Mouse (Mus musculus): ENCODE measurements at regions not wholly inside any gene's neighbourhood (a gene's known extent, or its start where the extent isn't known, plus 50 kb on each side); places are given as distances from the start of the nearest gene placed in this dataset.

DNA sequence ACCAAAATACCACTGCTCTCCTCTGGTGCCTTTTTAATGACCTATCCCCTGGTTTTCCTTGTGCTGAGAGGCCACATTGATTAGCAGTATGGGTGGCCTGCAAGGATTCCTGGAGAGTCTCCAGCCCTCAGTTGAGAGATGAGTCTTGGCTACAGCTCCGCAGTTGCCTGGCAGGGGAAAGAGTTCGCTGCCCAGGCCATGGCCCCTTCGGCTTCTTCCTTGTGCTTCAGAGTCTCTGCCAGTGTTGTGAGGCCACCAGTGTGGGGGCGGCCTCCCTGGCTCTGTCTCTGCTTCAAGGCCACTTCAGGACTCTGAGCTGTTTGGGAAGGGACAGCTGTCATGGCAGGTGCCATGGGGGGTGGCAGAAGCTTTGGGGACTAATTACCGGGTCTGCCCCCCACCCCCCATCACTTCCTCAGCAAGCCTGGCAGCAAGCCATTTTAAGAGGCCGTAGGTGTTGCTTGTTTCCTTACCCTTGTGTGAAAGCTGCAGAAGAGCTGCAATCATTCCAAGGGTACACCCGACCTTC lies 85.8 kb upstream of the Gria1 start:
- TF ChIP-seq POLR2A (IDR thresholded peaks at IDR 0.05; ENCODE audit: borderline replicate concordance, extremely low read depth, insufficient read depth, insufficient read length, poor library complexity, severe bottlenecking) (no peak), CTCF (IDR thresholded peaks at IDR 0.05; ENCODE audit: borderline replicate concordance, extremely low read depth, insufficient read depth, insufficient read length) (no peak)
- DNase-seq (ENCODE audit: low read depth) = peak; percentile 35

GRCm38 (mm10) chr11:56932766-56933165 lies 78.4 kb upstream of the Gria1 start:
- DNase-seq (ENCODE audit: low read depth) = no peak
- TF ChIP-seq CTCF (IDR thresholded peaks at IDR 0.05; ENCODE audit: borderline replicate concordance, extremely low read depth, insufficient read depth, insufficient read length) (no peak), POLR2A (IDR thresholded peaks at IDR 0.05; ENCODE audit: borderline replicate concordance, extremely low read depth, insufficient read depth, insufficient read length, poor library complexity, severe bottlenecking) (no peak)

- TF ChIP-seq POLR2A (IDR thresholded peaks at IDR 0.05; ENCODE audit: borderline replicate concordance, extremely low read depth, insufficient read depth, insufficient read length, poor library complexity, severe bottlenecking) (no peak), CTCF (IDR thresholded peaks at IDR 0.05; ENCODE audit: borderline replicate concordance, extremely low read depth, insufficient read depth, insufficient read length) (no peak)
- no peak for DNase-seq (ENCODE audit: low read depth)
Observed at GRCm38 (mm10) chr11:56952357-56952756, 58.8 kb upstream of the Gria1 start.

GRCm38 (mm10) chr11:56957824-56958223 lies 53.4 kb upstream of the Gria1 start:
- DNase-seq (ENCODE audit: low read depth) = peak; percentile 35
- TF ChIP-seq POLR2A (IDR thresholded peaks at IDR 0.05; ENCODE audit: borderline replicate concordance, extremely low read depth, insufficient read depth, insufficient read length, poor library complexity, severe bottlenecking) (no peak), CTCF (IDR thresholded peaks at IDR 0.05; ENCODE audit: borderline replicate concordance, extremely low read depth, insufficient read depth, insufficient read length) (no peak)

Measured in brain, embryonic 14.5 days (tissue).